Mouse (Mus musculus): ENCODE data around the gene Six4.

DNA sequence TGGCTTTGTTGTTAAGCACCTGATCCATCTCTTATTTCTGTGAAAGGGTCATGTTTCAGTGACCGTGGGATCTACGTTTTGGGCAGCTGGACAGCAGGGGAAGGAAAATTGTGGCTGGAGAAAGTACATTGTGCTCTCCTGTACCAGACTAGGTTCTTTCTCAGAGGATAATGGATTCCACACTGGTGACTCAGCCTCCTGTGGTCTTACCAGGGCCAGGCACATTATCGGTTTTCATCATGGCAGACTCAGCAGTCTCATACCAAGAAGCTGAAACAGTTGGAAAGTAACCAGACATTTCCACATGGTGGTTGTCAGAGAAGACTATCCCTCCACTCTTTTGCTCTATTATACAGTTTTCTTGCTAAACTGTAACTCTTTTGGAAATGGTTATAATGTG lies 34.0 kb upstream of the Six4 start:
- TF ChIP-seq CTCF (IDR thresholded peaks at IDR 0.05; ENCODE audit: control insufficient read depth, insufficient read depth, insufficient replicate concordance, low read depth, low read length): no peak
- TF ChIP-seq POLR2A (IDR thresholded peaks at IDR 0.05; ENCODE audit: control insufficient read depth, low read depth, low read length): no peak
